Mouse (Mus musculus) MEL (cell line): ENCODE measurements at regions not wholly inside any gene's neighbourhood (a gene's known extent, or its start where the extent isn't known, plus 50 kb on each side); places are given as distances from the start of the nearest gene placed in this dataset.

Experiments
- DNase-seq: peaks from one replicate; pipeline ENCODE4 v3.0.0; 2011; ENCODE audit warnings: low read depth, low spot score
- H3K27ac ChIP-seq: 2 replicates; pipeline ENCODE4 v1.5.1; 2012; ENCODE audit warnings: low read depth, mild to moderate bottlenecking, control low read depth, low read length, moderate library complexity; ENCODE audit not compliant: control insufficient read depth
- H3K27me3 ChIP-seq, 2 experiments: fragments of 150-350 bp in 1 of 2; sonication (generic) in 1 of 2; 2 replicates each; pipeline ENCODE4 v1.6.1; 2012; ENCODE audit warnings: low read length in 2 of 2, mild to moderate bottlenecking in 2 of 2, improper control_type of control experiment in 1 of 2, moderate library complexity in 1 of 2; ENCODE audit not compliant: insufficient read depth in 2 of 2, control insufficient read depth in 1 of 2
- H3K36me3 ChIP-seq, 2 experiments: 2 replicates each; pipeline ENCODE4 v1.6.1; 2012 to 2014; ENCODE audit warnings: low read length in 2 of 2, improper control_type of control experiment in 1 of 2, inconsistent platforms in 1 of 2, mild to moderate bottlenecking in 1 of 2; ENCODE audit not compliant: insufficient read depth in 2 of 2, control insufficient read depth in 1 of 2
- H3K4me1 ChIP-seq, 2 experiments: fragments of 150-350 bp in 1 of 2; sonication (generic) in 1 of 2; 2 replicates each; pipeline ENCODE4 v1.6.1; 2012; ENCODE audit warnings: low read length in 2 of 2, improper control_type of control experiment in 1 of 2, mild to moderate bottlenecking in 1 of 2; ENCODE audit not compliant: insufficient read depth in 2 of 2, control insufficient read depth in 1 of 2
- H3K4me3 ChIP-seq, 2 experiments: fragments of 150-350 bp in 1 of 2; sonication (generic) in 1 of 2; 2 replicates each; pipeline ENCODE4 v1.5.1; 2012; ENCODE audit warnings: low read depth in 2 of 2, low read length in 2 of 2, mild to moderate bottlenecking in 2 of 2, moderate library complexity in 2 of 2, control low read depth in 1 of 2, improper control_type of control experiment in 1 of 2; ENCODE audit not compliant: control insufficient read depth in 1 of 2, insufficient read depth in 1 of 2
- H3K79me2 ChIP-seq: 2 replicates; pipeline ENCODE4 v1.6.1; 2012; ENCODE audit warnings: mild to moderate bottlenecking, low read length, moderate library complexity; ENCODE audit not compliant: control insufficient read depth, poor library complexity, insufficient read depth
- H3K9ac ChIP-seq: 2 replicates; pipeline ENCODE4 v1.6.1; 2012; ENCODE audit warnings: low read depth, mild to moderate bottlenecking, control low read depth, low read length, moderate library complexity; ENCODE audit not compliant: control insufficient read depth, poor library complexity, severe bottlenecking
- H3K9me3 ChIP-seq: fragments of 150-350 bp; sonication (generic); replicated peaks from 2 replicates; pipeline ENCODE4 v1.6.1; 2012; ENCODE audit warnings: mild to moderate bottlenecking, low read length, improper control_type of control experiment, moderate library complexity; ENCODE audit not compliant: insufficient read depth
- E2F4 ChIP-seq: IDR thresholded peaks from 2 replicates; pipeline ENCODE4 v1.6.1; 2011; ENCODE audit warnings: low read depth, low read length, improper control_type of control experiment, borderline replicate concordance
- ELF1 ChIP-seq: IDR thresholded peaks from 2 replicates; pipeline ENCODE4 v1.6.1; 2014; ENCODE audit warnings: low read depth, mild to moderate bottlenecking, inconsistent platforms, low read length, improper control_type of control experiment, moderate library complexity
- ETS1 ChIP-seq: IDR thresholded peaks from 2 replicates; pipeline ENCODE4 v1.6.1; 2012; ENCODE audit warnings: low read depth, mild to moderate bottlenecking, inconsistent platforms, low read length, improper control_type of control experiment, moderate library complexity
- GATA1 ChIP-seq: IDR thresholded peaks from 2 replicates; pipeline ENCODE4 v1.6.1; 2011; ENCODE audit warnings: low read depth, low read length, improper control_type of control experiment
- HCFC1 ChIP-seq: IDR thresholded peaks from 2 replicates; pipeline ENCODE4 v1.6.1; 2012; ENCODE audit warnings: low read depth, mild to moderate bottlenecking, inconsistent platforms, low read length, improper control_type of control experiment, moderate library complexity
- JUND ChIP-seq: IDR thresholded peaks from 2 replicates; pipeline ENCODE4 v1.6.1; 2011; ENCODE audit warnings: low read depth, mild to moderate bottlenecking, improper control_type of control experiment, low read length
- MAX ChIP-seq: IDR thresholded peaks from 2 replicates; pipeline ENCODE4 v1.6.1; 2011; ENCODE audit warnings: low read length, improper control_type of control experiment
- MXI1 ChIP-seq: IDR thresholded peaks from 2 replicates; pipeline ENCODE4 v1.6.1; 2011; ENCODE audit warnings: mild to moderate bottlenecking, low read depth, low read length, improper control_type of control experiment
- MYB ChIP-seq: IDR thresholded peaks from 2 replicates; pipeline ENCODE4 v1.6.1; 2011; ENCODE audit warnings: mild to moderate bottlenecking, low read depth, low read length, improper control_type of control experiment
- NELFE ChIP-seq: IDR thresholded peaks from 2 replicates; pipeline ENCODE4 v1.6.1; 2011; ENCODE audit warnings: low read depth, low read length, improper control_type of control experiment
- POLR2AphosphoS2 ChIP-seq: IDR thresholded peaks from 2 replicates; pipeline ENCODE4 v1.6.1; 2011; ENCODE audit warnings: low read length, improper control_type of control experiment
- POLR2AphosphoS5 ChIP-seq: IDR thresholded peaks from 2 replicates; pipeline ENCODE4 v1.6.1; 2012; ENCODE audit warnings: low read depth, borderline replicate concordance, mild to moderate bottlenecking, inconsistent platforms, low read length, moderate library complexity, mixed read lengths
- RAD21 ChIP-seq: IDR thresholded peaks from 2 replicates; pipeline ENCODE4 v1.6.1; 2011; ENCODE audit warnings: mild to moderate bottlenecking, low read depth, low read length, improper control_type of control experiment
- RCOR1 ChIP-seq: IDR thresholded peaks from 2 replicates; pipeline ENCODE4 v1.6.1; 2012; ENCODE audit warnings: low read depth, mild to moderate bottlenecking, inconsistent platforms, low read length, improper control_type of control experiment
- TAL1 ChIP-seq: IDR thresholded peaks from 2 replicates; pipeline ENCODE4 v1.6.1; 2012; ENCODE audit warnings: mild to moderate bottlenecking, inconsistent platforms, low read length, moderate library complexity, mixed read lengths
- TBP ChIP-seq: IDR thresholded peaks from 2 replicates; pipeline ENCODE4 v1.8.0; 2011; ENCODE audit warnings: low read depth, low read length, improper control_type of control experiment
- USF2 ChIP-seq, 2 experiments: IDR thresholded peaks; 2 replicates each; pipeline ENCODE4 v1.6.1; 2011 to 2012; ENCODE audit warnings: improper control_type of control experiment in 2 of 2, low read length in 2 of 2, borderline replicate concordance in 1 of 2, inconsistent platforms in 1 of 2, low read depth in 1 of 2, mild to moderate bottlenecking in 1 of 2; ENCODE audit not compliant: insufficient read depth in 1 of 2
- ZMIZ1 ChIP-seq: IDR thresholded peaks from 2 replicates; pipeline ENCODE4 v1.6.1; 2012; ENCODE audit warnings: low read depth, mild to moderate bottlenecking, inconsistent platforms, low read length, improper control_type of control experiment, moderate library complexity
- ZNF384 ChIP-seq: IDR thresholded peaks from 2 replicates; pipeline ENCODE4 v1.6.1; 2012; ENCODE audit warnings: low read depth, mild to moderate bottlenecking, inconsistent platforms, low read length, improper control_type of control experiment

DNA sequence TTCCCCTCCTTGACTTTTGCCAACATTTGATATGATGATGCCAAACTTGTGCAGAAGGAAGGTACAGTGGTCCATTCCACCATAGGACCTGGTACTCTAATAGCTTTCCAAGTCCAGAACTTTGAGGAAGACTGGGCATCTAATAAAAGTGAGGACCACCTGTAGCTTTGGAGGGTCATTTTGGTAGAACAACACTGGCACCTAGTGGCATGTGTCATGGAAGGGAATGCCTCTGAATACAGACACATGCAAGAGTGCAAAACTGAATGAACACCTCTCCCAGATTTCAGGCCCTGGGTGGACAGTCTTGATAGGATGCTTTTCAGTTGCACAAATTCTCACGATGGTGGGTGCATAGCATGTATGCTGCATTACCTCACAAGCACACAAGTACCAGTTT lies 354.8 kb upstream of the Igfbp3 start:
- no peak for DNase-seq
- H3K27ac ChIP-seq, result no peak overlapping the region
- H3K79me2 ChIP-seq, result no peaks in the 10 kb centered on the region
- no peaks in the 10 kb centered on the region for H3K27me3 ChIP-seq
- H3K4me3 ChIP-seq, result no peak overlapping the region
- TF ChIP-seq USF2 (IDR thresholded peaks at IDR 0.05; ENCODE audit: borderline replicate concordance in 1 of 2, insufficient read depth in 1 of 2, low read depth in 1 of 2, low read length in 2 of 2) (no peak), MAX (no peak), TBP (no peak), GATA1 (no peak), E2F4 (no peak)
- H3K36me3 ChIP-seq, result no peaks in the 10 kb centered on the region
- no peaks in the 10 kb centered on the region for H3K9me3 ChIP-seq
- H3K9ac ChIP-seq, result no peak overlapping the region
- H3K4me1 ChIP-seq, result no peaks in the 10 kb centered on the region

DNA sequence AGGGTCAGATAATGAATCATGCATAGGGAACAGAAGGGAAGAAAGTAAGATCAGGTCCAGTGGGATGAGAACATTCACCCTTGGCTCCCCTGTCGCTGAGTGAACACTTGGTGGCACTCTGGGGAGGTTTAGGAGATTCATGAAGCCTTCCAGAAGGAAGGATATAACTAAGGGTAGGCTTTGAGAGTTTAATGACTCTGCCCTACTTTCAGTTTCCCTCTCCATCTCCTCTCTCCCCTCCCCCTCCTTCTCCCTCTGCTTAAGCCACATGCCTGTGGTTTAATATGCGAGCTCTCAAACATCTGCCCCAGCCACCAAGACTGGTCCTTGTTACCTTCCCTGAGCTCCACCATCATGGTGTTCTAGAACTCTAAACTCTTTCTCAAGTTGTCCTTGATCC lies 348.3 kb upstream of the Igfbp3 start:
- Histone ChIP-seq H3K27ac (no peak overlapping the region), H3K9ac (no peak overlapping the region), H3K27me3 (no peaks in the 10 kb centered on the region), H3K4me3 (no peak overlapping the region), H3K9me3 (no peaks in the 10 kb centered on the region), H3K36me3 (no peaks in the 10 kb centered on the region)
- no peak for DNase-seq
- TF ChIP-seq ELF1, result no peak
- no peak for TF ChIP-seq NELFE
- no peak for TF ChIP-seq GATA1
- TF ChIP-seq POLR2AphosphoS5, result no peak
- no peak for TF ChIP-seq MAX
- no peak for TF ChIP-seq RAD21
- no peak for TF ChIP-seq RCOR1
- no peak for TF ChIP-seq ZNF384
- TF ChIP-seq MYB, result no peak
- TF ChIP-seq TAL1, result no peak
- TF ChIP-seq MXI1, result no peak
- TF ChIP-seq ETS1, result no peak
- no peak for TF ChIP-seq HCFC1
- no peak for TF ChIP-seq JUND
- no peak for TF ChIP-seq ZMIZ1
- TF ChIP-seq POLR2AphosphoS2, result no peak
- TF ChIP-seq, all 39 proteins: peak for 0
- Histone ChIP-seq H3K4me1 (no peaks in the 10 kb centered on the region), H3K79me2 (no peaks in the 10 kb centered on the region)
